In the genomic region with DNA sequence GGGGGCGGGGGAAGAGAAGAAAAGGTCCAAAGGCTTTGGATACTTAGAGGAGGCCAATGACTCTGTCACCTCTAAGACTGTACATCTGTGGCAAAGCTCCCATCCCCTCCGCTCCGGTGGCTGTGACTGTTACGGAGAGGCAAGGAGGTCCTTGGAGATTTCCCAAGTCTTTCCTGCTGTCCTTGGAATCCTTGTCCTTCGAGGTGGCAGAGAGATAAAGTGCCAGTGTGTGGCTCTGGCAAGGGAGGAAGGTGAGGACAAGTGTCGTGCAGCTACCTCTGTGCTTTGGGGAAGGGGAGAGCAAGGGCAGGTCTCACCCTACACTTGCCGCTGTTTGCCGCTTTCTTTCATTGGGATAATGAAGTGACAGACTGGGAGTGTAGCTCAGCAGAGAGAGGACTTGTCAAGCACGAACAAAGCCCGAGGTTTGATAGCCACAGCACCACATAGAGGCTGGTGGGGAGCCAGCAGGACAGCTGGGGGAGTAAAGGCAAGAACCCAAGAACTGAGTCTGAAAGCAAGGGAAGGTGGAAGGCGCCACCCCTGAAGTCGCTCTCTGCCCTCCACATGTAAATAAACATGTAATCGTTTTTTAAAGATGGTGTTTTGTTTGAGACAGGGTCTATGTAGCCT, we compare ENCODE assay signal across 13 mouse cellular contexts. TPM values are rescaled to one million over a fixed set of nuclear protein-coding genes. Genes with fewer than 3 reads are reported as not detected.
DNase-seq lines count a peak whose midpoint lies in the region; ATAC-seq and TF ChIP-seq lines count a peak whose summit lies in the region.
"Had no signal": no experiment of that assay in that cellular context is flagged by ENCODE, and none has a peak within 500 bp of the region (broad histone marks: within the 10 kb centered on the region; RNA-seq: fewer than 3 reads in every experiment).

No protein-coding gene starts in this region.

- ATAC-seq in lung, embryonic 14.5 days (ENCODE audit: insufficient read depth) = no peak
- no peak for ATAC-seq in forebrain, embryonic 13.5 days
- no peak for ATAC-seq in activated CD4-positive, CD25-positive, alpha-beta regulatory T cell, adult 4 months
- ATAC-seq: liver, embryonic 12.5 days had no signal

- H3K9ac ChIP-seq in lung, embryonic 14.5 days = no peak overlapping the region
- no peak overlapping the region for H3K9ac ChIP-seq in ES-Bruce4 (ENCODE audit: low read depth, poor library complexity, severe bottlenecking)
- peak overlapping the region; percentile 7; the same call in 1 of the 2 replicates for H3K9ac ChIP-seq in forebrain, embryonic 13.5 days
- H3K9ac ChIP-seq: liver, embryonic 12.5 days had no signal

- no peak overlapping the region for H3K4me3 ChIP-seq in heart, embryonic 10.5 days
- H3K4me3 ChIP-seq in lung, embryonic 14.5 days (ENCODE audit: low read depth, low read length) = no peak overlapping the region
- no peak overlapping the region for H3K4me3 ChIP-seq in ES-Bruce4 (ENCODE audit: low read depth, low read length)
- no peak overlapping the region for H3K4me3 ChIP-seq in forebrain, embryonic 13.5 days
- H3K4me3 ChIP-seq: heart, adult 2 months; liver, embryonic 12.5 days had no signal

- H3K9me3 ChIP-seq in heart, embryonic 10.5 days = no peaks in the 10 kb centered on the region
- no peaks in the 10 kb centered on the region for H3K9me3 ChIP-seq in lung, embryonic 14.5 days (ENCODE audit: low read depth, low read length)
- no peaks in the 10 kb centered on the region for H3K9me3 ChIP-seq in ES-Bruce4 (replicated peaks; ENCODE audit: control insufficient read depth, insufficient read depth, low read length, poor library complexity, severe bottlenecking)
- no peaks in the 10 kb centered on the region for H3K9me3 ChIP-seq in forebrain, embryonic 13.5 days (replicated peaks)
- H3K9me3 ChIP-seq: liver, embryonic 12.5 days had no signal

- H3K27me3 ChIP-seq in heart, embryonic 10.5 days (ENCODE audit: insufficient read depth, poor library complexity, severe bottlenecking) = no peaks in the 10 kb centered on the region
- H3K27me3 ChIP-seq in lung, embryonic 14.5 days (ENCODE audit: insufficient read depth, low read length) = no peaks in the 10 kb centered on the region
- H3K27me3 ChIP-seq in ES-Bruce4 (ENCODE audit: control insufficient read depth, insufficient read depth, low read length, poor library complexity, severe bottlenecking) = no peaks in the 10 kb centered on the region
- H3K27me3 ChIP-seq in forebrain, embryonic 13.5 days = no peaks in the 10 kb centered on the region
- H3K27me3 ChIP-seq: liver, embryonic 12.5 days had no signal

- WGBS in heart, embryonic 10.5 days = 43% methylated on average over 13 of the region's 13 CpGs
- WGBS in lung, embryonic 14.5 days = 41% methylated on average over 13 of the region's 13 CpGs
- 49% methylated on average over 13 of the region's 13 CpGs for WGBS in forebrain, embryonic 13.5 days

- H3K27ac ChIP-seq in heart, embryonic 10.5 days = no peak overlapping the region
- H3K27ac ChIP-seq in lung, embryonic 14.5 days (ENCODE audit: low read depth) = no peak overlapping the region
- 0 out of 2 replicates have a peak overlapping the region, but pooled peaks have one; percentile 24 for H3K27ac ChIP-seq in ES-Bruce4 (ENCODE audit: insufficient read depth, low read length)
- peak overlapping the region; percentile 78 for H3K27ac ChIP-seq in forebrain, embryonic 13.5 days
- H3K27ac ChIP-seq: heart, adult 2 months; liver, embryonic 12.5 days had no signal

- peaks cover 27% of the 10 kb centered on the region for H3K4me1 ChIP-seq in heart, embryonic 10.5 days
- peaks cover 2% of the 10 kb centered on the region for H3K4me1 ChIP-seq in lung, embryonic 14.5 days (ENCODE audit: insufficient read depth)
- peaks cover 8% of the 10 kb centered on the region for H3K4me1 ChIP-seq in ES-Bruce4 (ENCODE audit: control insufficient read depth, insufficient read depth, low read length)
- H3K4me1 ChIP-seq in forebrain, embryonic 13.5 days = peaks cover 43% of the 10 kb centered on the region

- no peaks in the 10 kb centered on the region for H3K36me3 ChIP-seq in heart, embryonic 10.5 days
- no peaks in the 10 kb centered on the region for H3K36me3 ChIP-seq in lung, embryonic 14.5 days (ENCODE audit: insufficient read depth)
- H3K36me3 ChIP-seq in ES-Bruce4 (ENCODE audit: control insufficient read depth, insufficient read depth, low read length, poor library complexity, severe bottlenecking) = no peaks in the 10 kb centered on the region
- H3K36me3 ChIP-seq in forebrain, embryonic 13.5 days (ENCODE audit: poor library complexity, severe bottlenecking) = no peaks in the 10 kb centered on the region
- H3K36me3 ChIP-seq: liver, embryonic 12.5 days had no signal

- DNase-seq in heart, adult 11 months = peak; percentile 86
- DNase-seq in heart, embryonic 10.5 days (ENCODE audit: low spot score) = no peak
- peak; percentile 56 for DNase-seq in lung, embryonic 14.5 days
- DNase-seq in lung, postnatal 36 days = no peak
- no peak for DNase-seq in frontal cortex, postnatal 36 days (ENCODE audit: low spot score in 2 of 2)
- DNase-seq: adrenal gland, adult 2 months; heart, adult 2 months; right cerebral cortex, postnatal 25 days; thymus, postnatal 4 days had no signal

- TF ChIP-seq POLR2A in ES-Bruce4 (IDR thresholded peaks at IDR 0.05; ENCODE audit: insufficient read depth, low read length) = no peak

- no peak for TF ChIP-seq EP300 in ES-Bruce4 (IDR thresholded peaks at IDR 0.05; ENCODE audit: insufficient read depth, low read depth, low read length)

- TF ChIP-seq CTCF in lung, embryonic 14.5 days (IDR thresholded peaks at IDR 0.05; ENCODE audit: low read depth) = peak; percentile 18; the same call in 1 of the 2 replicates
- TF ChIP-seq CTCF in ES-Bruce4 (IDR thresholded peaks at IDR 0.05; ENCODE audit: low read depth, low read length) = peak; percentile 38

- peak overlapping the region; percentile 12; the same call in 1 of the 2 replicates for H3K4me2 ChIP-seq in lung, embryonic 14.5 days
- H3K4me2 ChIP-seq in forebrain, embryonic 13.5 days = peak overlapping the region; percentile 26; the same call in 1 of the 2 replicates
- H3K4me2 ChIP-seq: liver, embryonic 12.5 days had no signal

RNA-seq across cellular contexts. Expression of a gene that starts 3.1 kb away (rescaled TPM):
- polyA plus RNA-seq in heart, embryonic 10.5 days (2016; fragmentation: Nextera tagmentation; extraction: Ambion mirVana) = 51.5 and 56.6 TPM in 2 replicates
- 50.9 and 57.0 TPM in 2 replicates for polyA plus RNA-seq in lung, embryonic 14.5 days (2014; fragmentation: Nextera tagmentation; extraction: Ambion mirVana)
- 25.8 and 29.3 TPM in 2 replicates for polyA plus RNA-seq in ES-Bruce4 (2011; ENCODE audit: insufficient read depth, insufficient read length, low read depth, missing spikeins)
- 50.3 and 53.7 TPM in 2 replicates for polyA plus RNA-seq in forebrain, embryonic 13.5 days (2015; fragmentation: Nextera tagmentation; extraction: Ambion mirVana)
- 10 to 100 TPM; 13.8 to 18.1 TPM for polyA plus RNA-seq in activated CD4-positive, CD25-positive, alpha-beta regulatory T cell, adult 4 months (2017; shearing (Covaris generic))

RNA-seq across cellular contexts. Expression of a gene that starts 18.6 kb away (rescaled TPM):
- polyA plus RNA-seq in heart, embryonic 10.5 days (2016; fragmentation: Nextera tagmentation; extraction: Ambion mirVana) = 2.2 TPM in 1 of 2 replicates, not detected in the other
- 0.34 TPM in 1 of 2 replicates, not detected in the other for polyA plus RNA-seq in lung, embryonic 14.5 days (2014; fragmentation: Nextera tagmentation; extraction: Ambion mirVana)
- polyA plus RNA-seq in ES-Bruce4 (2011; ENCODE audit: insufficient read depth, insufficient read length, low read depth, missing spikeins) = 2.4 TPM in 1 of 2 replicates, not detected in the other
- not detected in 2 replicates for polyA plus RNA-seq in forebrain, embryonic 13.5 days (2015; fragmentation: Nextera tagmentation; extraction: Ambion mirVana)
- polyA plus RNA-seq in activated CD4-positive, CD25-positive, alpha-beta regulatory T cell, adult 4 months (2017; shearing (Covaris generic)) = not detected

RNA-seq across cellular contexts. Expression of a gene that starts 25.5 kb away (rescaled TPM):
- polyA plus RNA-seq in heart, embryonic 10.5 days (2016; fragmentation: Nextera tagmentation; extraction: Ambion mirVana) = 0.11 and 0.38 TPM in 2 replicates
- polyA plus RNA-seq in lung, embryonic 14.5 days (2014; fragmentation: Nextera tagmentation; extraction: Ambion mirVana) = 0.18 and 0.70 TPM in 2 replicates
- polyA plus RNA-seq in ES-Bruce4 (2011; ENCODE audit: insufficient read depth, insufficient read length, low read depth, missing spikeins) = not detected in 2 replicates
- 0.15 and 0.16 TPM in 2 replicates for polyA plus RNA-seq in forebrain, embryonic 13.5 days (2015; fragmentation: Nextera tagmentation; extraction: Ambion mirVana)
- not detected for polyA plus RNA-seq in activated CD4-positive, CD25-positive, alpha-beta regulatory T cell, adult 4 months (2017; shearing (Covaris generic))
- polyA plus RNA-seq: adrenal gland, adult 2 months had no signal

RNA-seq across cellular contexts. Expression of a gene that starts 25.6 kb away (rescaled TPM):
- 33.8 and 44.4 TPM in 2 replicates for polyA plus RNA-seq in heart, embryonic 10.5 days (2016; fragmentation: Nextera tagmentation; extraction: Ambion mirVana)
- 43.5 and 43.9 TPM in 2 replicates for polyA plus RNA-seq in lung, embryonic 14.5 days (2014; fragmentation: Nextera tagmentation; extraction: Ambion mirVana)
- 26.8 and 41.7 TPM in 2 replicates for polyA plus RNA-seq in ES-Bruce4 (2011; ENCODE audit: insufficient read depth, insufficient read length, low read depth, missing spikeins)
- 3.7 and 5.4 TPM in 2 replicates for polyA plus RNA-seq in forebrain, embryonic 13.5 days (2015; fragmentation: Nextera tagmentation; extraction: Ambion mirVana)
- polyA plus RNA-seq in activated CD4-positive, CD25-positive, alpha-beta regulatory T cell, adult 4 months (2017; shearing (Covaris generic)) = 10 to 100 TPM; 43.8 to 75.5 TPM

RNA-seq across cellular contexts. Expression of a gene that starts 31.5 kb away (rescaled TPM):
- polyA plus RNA-seq in heart, embryonic 10.5 days (2016; fragmentation: Nextera tagmentation; extraction: Ambion mirVana) = 35.1 and 37.3 TPM in 2 replicates
- 93.2 and 101 TPM in 2 replicates for polyA plus RNA-seq in lung, embryonic 14.5 days (2014; fragmentation: Nextera tagmentation; extraction: Ambion mirVana)
- 9.2 and 10.5 TPM in 2 replicates for polyA plus RNA-seq in ES-Bruce4 (2011; ENCODE audit: insufficient read depth, insufficient read length, low read depth, missing spikeins)
- 5.0 and 5.5 TPM in 2 replicates for polyA plus RNA-seq in forebrain, embryonic 13.5 days (2015; fragmentation: Nextera tagmentation; extraction: Ambion mirVana)
- not detected for polyA plus RNA-seq in activated CD4-positive, CD25-positive, alpha-beta regulatory T cell, adult 4 months (2017; shearing (Covaris generic))

Comparison
In these comparisons a context has a peak if more than half of its experiments do, and no peak if none do; other contexts are left out.
1. DNase-seq: peak in heart, adult 11 months (single experiment) and lung, embryonic 14.5 days (single experiment); none in heart, embryonic 10.5 days (single experiment), lung, postnatal 36 days (single experiment) and frontal cortex, postnatal 36 days (0 of 2).
2. H3K27ac ChIP-seq: peak in ES-Bruce4 (single experiment) and forebrain, embryonic 13.5 days (single experiment); none in heart, embryonic 10.5 days (single experiment) and lung, embryonic 14.5 days (single experiment).